Mouse (Mus musculus) forebrain, embryonic 16.5 days (tissue): ENCODE results near the gene Agpat4. TPM values are rescaled to one million over a fixed set of nuclear protein-coding genes. Genes with fewer than 3 reads are reported as not detected.

Source experiments
- ATAC-seq: fragments of 200-750 bp; cut with Nextera tagmentation; 2 replicates; pipeline ENCODE4 v1.8.0; 2017; ENCODE audit warnings: mild to moderate bottlenecking, moderate library complexity
- H3K27ac ChIP-seq: fragments of 300-500 bp; sonication (generic); 2 replicates; pipeline ENCODE4 v1.5.1; 2014; ENCODE audit warnings: low read length, control low read depth
- H3K27me3 ChIP-seq: fragments of 300-500 bp; sonication (generic); replicated peaks from 2 replicates; pipeline ENCODE4 v1.6.1; 2014; ENCODE audit warnings: low read length; ENCODE audit not compliant: control insufficient read depth, insufficient read depth
- H3K36me3 ChIP-seq: fragments of 300-500 bp; sonication (generic); 2 replicates; pipeline ENCODE4 v1.6.1; 2014; ENCODE audit not compliant: control insufficient read depth, insufficient read depth
- H3K4me1 ChIP-seq: fragments of 300-500 bp; sonication (generic); replicated peaks from 2 replicates; pipeline ENCODE4 v1.6.1; 2014; ENCODE audit warnings: low read length; ENCODE audit not compliant: control insufficient read depth, insufficient read depth
- H3K4me2 ChIP-seq: fragments of 300-500 bp; sonication (generic); 2 replicates; pipeline ENCODE4 v1.6.1; 2014; ENCODE audit warnings: mild to moderate bottlenecking, low read length, control low read depth
- H3K4me3 ChIP-seq: fragments of 300-500 bp; sonication (generic); replicated peaks from 2 replicates; pipeline ENCODE4 v1.5.1; 2014; ENCODE audit warnings: mild to moderate bottlenecking, low read length, control low read depth
- H3K9ac ChIP-seq: fragments of 300-500 bp; sonication (generic); replicated peaks from 2 replicates; pipeline ENCODE4 v1.6.1; 2014; ENCODE audit warnings: low read depth, low read length, control low read depth
- H3K9me3 ChIP-seq: fragments of 300-500 bp; sonication (generic); 2 replicates; pipeline ENCODE4 v1.6.1; 2016; ENCODE audit warnings: low read length; ENCODE audit not compliant: control insufficient read depth
- WGBS: fragments of 180-500 bp; shearing (Covaris S2); extraction: QIAGEN DNeasy Blood & Tissue Kit; methylation state at CpG from one replicate; pipeline ENCODE4 v1.1.7; 2014; 5-methylcytosine and 5-hydroxymethylcytosine counted together
- polyA plus RNA-seq: library from polyadenylated mRNA; unstranded; fragments of >200 nt; fragmentation: Nextera tagmentation; extraction: Ambion mirVana; gene quantifications from 2 replicates; pipeline ENCODE4 v1.2.1, GENCODE M21; 2015

Gene Agpat4
- polyA plus RNA-seq, 1 experiment from 2014 or later, result 57.6 TPM

- no peak for ATAC-seq
- Histone ChIP-seq H3K4me1 (peaks cover 10% of the 10 kb centered on the region), H3K27me3 (no peaks in the 10 kb centered on the region), H3K4me3 (no peak overlapping the region), H3K9me3 (no peaks in the 10 kb centered on the region), H3K27ac (no peak overlapping the region), H3K36me3 (no peaks in the 10 kb centered on the region), H3K4me2 (no peak overlapping the region), H3K9ac (no peak overlapping the region)
- WGBS, result 57% methylated on average over 13 of the region's 13 CpGs
Observed at GRCm38 (mm10) chr17:12163403-12163802, 44.9 kb downstream of the Agpat4 start.

GRCm38 (mm10) chr17:12163903-12164302, 45.4 kb downstream of the Agpat4 start:
- H3K27ac ChIP-seq, result no peak overlapping the region
- H3K9me3 ChIP-seq, result no peaks in the 10 kb centered on the region
- no peak overlapping the region for H3K4me2 ChIP-seq
- no peaks in the 10 kb centered on the region for H3K36me3 ChIP-seq
- no peak overlapping the region for H3K9ac ChIP-seq
- H3K4me3 ChIP-seq, result no peak overlapping the region
- ATAC-seq, result no peak
- WGBS, result 69% methylated on average over 7 of the region's 7 CpGs
- H3K4me1 ChIP-seq, result peaks cover 15% of the 10 kb centered on the region
- H3K27me3 ChIP-seq, result no peaks in the 10 kb centered on the region

GRCm38 (mm10) chr17:12164507-12164906, 46.0 kb downstream of the Agpat4 start:
- H3K9ac ChIP-seq, result no peak overlapping the region
- no peak overlapping the region for H3K4me2 ChIP-seq
- peaks cover 21% of the 10 kb centered on the region for H3K4me1 ChIP-seq
- no peak overlapping the region for H3K4me3 ChIP-seq
- H3K36me3 ChIP-seq, result no peaks in the 10 kb centered on the region
- 95% methylated on average over 6 of the region's 6 CpGs for WGBS
- no peaks in the 10 kb centered on the region for H3K27me3 ChIP-seq
- no peak overlapping the region for H3K27ac ChIP-seq
- no peak for ATAC-seq
- H3K9me3 ChIP-seq, result no peaks in the 10 kb centered on the region

- H3K9me3 ChIP-seq, result no peaks in the 10 kb centered on the region
- WGBS, result 87% methylated on average over 11 of the region's 11 CpGs
- no peak overlapping the region for H3K4me3 ChIP-seq
- no peak overlapping the region for H3K4me2 ChIP-seq
- ATAC-seq, result no peak
- H3K27ac ChIP-seq, result no peak overlapping the region
- peaks cover 22% of the 10 kb centered on the region for H3K4me1 ChIP-seq
- no peak overlapping the region for H3K9ac ChIP-seq
- no peaks in the 10 kb centered on the region for H3K27me3 ChIP-seq
- H3K36me3 ChIP-seq, result no peaks in the 10 kb centered on the region
Observed at GRCm38 (mm10) chr17:12165009-12165695, 46.6 kb downstream of the Agpat4 start.

GRCm38 (mm10) chr17:12165701-12166100, 47.2 kb downstream of the Agpat4 start:
- WGBS, result 94% methylated on average over 9 of the region's 9 CpGs
- H3K27me3 ChIP-seq, result no peaks in the 10 kb centered on the region

GRCm38 (mm10) chr17:12168536-12168935, 50.0 kb downstream of the Agpat4 start:
- Histone ChIP-seq H3K9me3 (no peaks in the 10 kb centered on the region), H3K9ac (no peak overlapping the region), H3K4me2 (0 out of 2 replicates have a peak overlapping the region, but pooled peaks have one; percentile 10), H3K4me3 (no peak overlapping the region), H3K27ac (no peak overlapping the region), H3K4me1 (peaks cover 18% of the 10 kb centered on the region), H3K27me3 (no peaks in the 10 kb centered on the region), H3K36me3 (no peaks in the 10 kb centered on the region)
- WGBS, result 6% methylated on average over 10 of the region's 10 CpGs
- ATAC-seq, result peak; percentile 86

More at GRCm38 (mm10) chr17:12165701-12166100, 47.2 kb downstream of the Agpat4 start:
- Histone ChIP-seq H3K36me3 (no peaks in the 10 kb centered on the region), H3K9me3 (no peaks in the 10 kb centered on the region), H3K27ac (no peak overlapping the region), H3K4me1 (peaks cover 22% of the 10 kb centered on the region), H3K9ac (no peak overlapping the region), H3K4me2 (no peak overlapping the region), H3K4me3 (no peak overlapping the region)
- ATAC-seq, result no peak

- H3K27me3 ChIP-seq, result no peaks in the 10 kb centered on the region
- no peaks in the 10 kb centered on the region for H3K9me3 ChIP-seq
- no peak overlapping the region for H3K4me2 ChIP-seq
- no peak overlapping the region for H3K9ac ChIP-seq
- no peak overlapping the region for H3K27ac ChIP-seq
- 51% methylated on average over 12 of the region's 12 CpGs for WGBS
- no peak for ATAC-seq
- H3K4me1 ChIP-seq, result peaks cover 18% of the 10 kb centered on the region
- no peaks in the 10 kb centered on the region for H3K36me3 ChIP-seq
- H3K4me3 ChIP-seq, result no peak overlapping the region
Observed at GRCm38 (mm10) chr17:12169326-12169836, 50.9 kb downstream of the Agpat4 start.

- Histone ChIP-seq H3K27me3 (no peaks in the 10 kb centered on the region), H3K9ac (no peak overlapping the region), H3K36me3 (no peaks in the 10 kb centered on the region), H3K9me3 (no peaks in the 10 kb centered on the region), H3K4me1 (peaks cover 18% of the 10 kb centered on the region), H3K27ac (no peak overlapping the region), H3K4me3 (no peak overlapping the region), H3K4me2 (no peak overlapping the region)
- WGBS, result 69% methylated on average over 7 of the region's 7 CpGs
- ATAC-seq, result no peak
Observed at GRCm38 (mm10) chr17:12170791-12171497, 52.4 kb downstream of the Agpat4 start.

GRCm38 (mm10) chr17:12171666-12172065, 53.2 kb downstream of the Agpat4 start:
- no peak overlapping the region for H3K4me3 ChIP-seq
- no peaks in the 10 kb centered on the region for H3K36me3 ChIP-seq
- H3K4me1 ChIP-seq, result peaks cover 18% of the 10 kb centered on the region
- no peaks in the 10 kb centered on the region for H3K27me3 ChIP-seq
- H3K4me2 ChIP-seq, result no peak overlapping the region
- ATAC-seq, result no peak
- H3K9ac ChIP-seq, result no peak overlapping the region
- no peaks in the 10 kb centered on the region for H3K9me3 ChIP-seq
- 85% methylated on average over 2 of the region's 2 CpGs for WGBS
- H3K27ac ChIP-seq, result no peak overlapping the region
